Mouse (Mus musculus) B cell, adult 2 months (primary cell): ENCODE measurements at regions not wholly inside any gene's neighbourhood (a gene's known extent, or its start where the extent isn't known, plus 50 kb on each side); places are given as distances from the start of the nearest gene placed in this dataset.
"Not testable (repeated sequence)": the region's sequence is repeated elsewhere in the genome, so short reads cannot be mapped to it uniquely, and the experiment has no call there.

Experiments
- DNase-seq, 2 experiments: peaks; one replicate each; pipeline ENCODE4 v3.0.0; 2022

GRCm38 (mm10) chr7:64101679-64102078 is 52.0 kb upstream of the Trpm1 start:
- no peak for DNase-seq

- DNase-seq, result no peak
Observed at GRCm38 (mm10) chr7:64099606-64100005, 54.0 kb upstream of the Trpm1 start.

GRCm38 (mm10) chr7:64090067-64090466 is 63.6 kb upstream of the Trpm1 start:
- DNase-seq, result peak in 1 of 2 experiments; percentile 0

- peak in 1 of 2 experiments; percentile 0 for DNase-seq
Observed at GRCm38 (mm10) chr7:64089034-64089433, 64.6 kb upstream of the Trpm1 start.

GRCm38 (mm10) chr7:64083978-64084377 is 69.7 kb upstream of the Trpm1 start:
- not testable (repeated sequence) for DNase-seq

- peak in 1 of 2 experiments; percentile 3 for DNase-seq
Observed at GRCm38 (mm10) chr7:64082651-64083050, 71.0 kb upstream of the Trpm1 start.

- no peak for DNase-seq
Observed at GRCm38 (mm10) chr7:64082201-64082600, 71.4 kb upstream of the Trpm1 start.

- no peak for DNase-seq
Observed at GRCm38 (mm10) chr7:64081618-64082017, 72.0 kb upstream of the Trpm1 start.

- DNase-seq, result no peak
Observed at GRCm38 (mm10) chr7:64081019-64081418, 72.6 kb upstream of the Trpm1 start.

- DNase-seq, result peak in 1 of 2 experiments; percentile 3
Observed at GRCm38 (mm10) chr7:64079301-64079700, 74.3 kb upstream of the Trpm1 start.

GRCm38 (mm10) chr7:64078646-64079045 is 75.0 kb upstream of the Trpm1 start:
- no peak for DNase-seq

GRCm38 (mm10) chr7:64077526-64077925 is 76.1 kb upstream of the Trpm1 start:
- peak in 1 of 2 experiments; percentile 51 for DNase-seq

GRCm38 (mm10) chr7:64076764-64077360 is 76.8 kb upstream of the Trpm1 start:
- DNase-seq, result no peak

GRCm38 (mm10) chr7:64075696-64076313 is 77.8 kb upstream of the Trpm1 start:
- peak in 1 of 2 experiments; percentile 2 for DNase-seq

GRCm38 (mm10) chr7:64074661-64075234 is 78.9 kb upstream of the Trpm1 start:
- DNase-seq, result no peak

- DNase-seq, result peak in 1 of 2 experiments; percentile 0
Observed at GRCm38 (mm10) chr7:64074186-64074585, 79.4 kb upstream of the Trpm1 start.

GRCm38 (mm10) chr7:64073781-64074180 is 79.9 kb upstream of the Trpm1 start:
- peak in 1 of 2 experiments; percentile 0 for DNase-seq

- no peak for DNase-seq
Observed at GRCm38 (mm10) chr7:64070930-64071329, 82.7 kb upstream of the Trpm1 start.

GRCm38 (mm10) chr7:64065529-64066247 is 87.9 kb upstream of the Trpm1 start:
- DNase-seq, result no peak

GRCm38 (mm10) chr7:64064460-64065241 is 89.0 kb upstream of the Trpm1 start:
- no peak for DNase-seq

GRCm38 (mm10) chr7:64061170-64061569 is 92.5 kb upstream of the Trpm1 start:
- peak in 1 of 2 experiments; percentile 26 for DNase-seq

GRCm38 (mm10) chr7:64060582-64060981 is 93.1 kb upstream of the Trpm1 start:
- DNase-seq, result no peak

GRCm38 (mm10) chr7:64060051-64060450 is 93.6 kb upstream of the Trpm1 start:
- DNase-seq, result peak; percentile 58 to 62
